Mouse (Mus musculus) left cerebral cortex, postnatal 25 days (tissue): ENCODE measurements around the gene Ctps. TPM values are rescaled to one million over a fixed set of nuclear protein-coding genes. Genes with fewer than 3 reads are reported as not detected.

Source experiments
- DNase-seq, 2 experiments: peaks; one replicate each; pipeline ENCODE4 v3.0.0; 2022; ENCODE audit warnings: low spot score in 2 of 2, mixed read lengths in 1 of 2
- intact Hi-C: fragments of 180-260 bp; cut with DNase I; formaldehyde crosslinking; loops from one replicate; pipeline ENCODE4 v1.15.1; 2025
- total RNA-seq, 2 experiments: library from RNA; stranded (reverse); gene quantifications; 2 replicates each; pipeline ENCODE4 v1.2.3; 2021

Ctps gene
- total RNA-seq, 2 experiments from 2014 or later, result 45.3 to 48.6 TPM

DNA sequence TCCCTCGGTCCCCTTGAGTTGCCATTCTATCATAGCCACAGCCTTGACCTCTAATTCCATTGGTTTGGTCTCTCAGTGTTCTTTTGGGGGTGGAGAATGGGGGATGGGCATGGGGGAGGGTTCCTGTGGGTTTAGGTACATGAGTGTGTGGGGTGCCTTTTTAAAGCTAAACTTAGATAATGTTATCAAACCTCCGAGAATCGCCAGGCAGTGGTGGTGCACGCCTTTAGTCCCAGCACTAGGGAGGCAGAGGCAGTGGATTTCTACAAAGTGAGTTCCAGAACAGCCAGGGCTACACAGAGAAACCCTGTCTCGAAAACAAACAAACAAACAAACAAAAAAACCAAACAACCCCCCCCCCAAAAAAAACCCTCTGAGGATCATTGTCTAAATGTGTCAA is 10.8 kb upstream of the Ctps start:
- DNase-seq, result no peak
- intact Hi-C loops, result no loop called here

DNA sequence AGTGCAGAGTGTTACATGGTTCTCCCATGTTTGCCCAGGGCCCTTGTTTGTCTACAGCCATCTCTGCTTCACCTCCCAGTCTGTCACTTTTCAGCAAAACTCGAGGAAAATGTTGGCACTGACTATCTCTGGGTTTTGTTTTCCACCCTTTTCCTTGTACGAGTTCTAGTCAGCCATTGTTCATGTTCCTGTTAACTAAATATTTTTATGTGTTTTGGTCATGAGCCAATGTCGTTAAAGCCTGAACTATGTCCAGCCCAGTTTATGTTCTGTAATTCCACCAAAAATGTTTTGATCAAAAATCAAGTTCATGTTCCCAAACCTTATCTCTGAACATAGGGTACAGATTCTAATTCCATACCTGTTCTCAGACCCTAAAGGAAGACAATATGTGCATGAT is 1.6 kb upstream of the Ctps start:
- intact Hi-C loops, result no loop called here
- no peak for DNase-seq

DNA sequence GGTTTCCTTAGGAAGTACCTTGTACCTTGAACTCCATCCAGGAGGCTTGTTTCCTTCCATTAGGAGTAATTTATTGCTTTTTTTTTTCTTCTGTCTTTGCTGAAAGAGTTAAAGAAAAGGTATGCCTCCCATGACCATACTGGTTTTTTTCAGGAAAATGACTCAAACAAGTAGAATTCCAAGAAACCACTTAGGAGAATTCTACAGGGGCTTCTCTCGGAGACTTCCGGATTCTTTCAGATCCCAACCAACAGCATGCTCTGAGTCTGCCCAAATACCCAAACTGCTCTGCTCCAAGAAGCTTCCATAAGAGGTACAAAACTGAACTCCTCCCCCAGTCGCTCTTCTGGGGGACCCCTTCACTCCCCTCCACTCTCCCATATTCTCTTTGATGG is 991 bp upstream of the Ctps start:
- DNase-seq, result no peak
- intact Hi-C loops, result no loop called here

DNA sequence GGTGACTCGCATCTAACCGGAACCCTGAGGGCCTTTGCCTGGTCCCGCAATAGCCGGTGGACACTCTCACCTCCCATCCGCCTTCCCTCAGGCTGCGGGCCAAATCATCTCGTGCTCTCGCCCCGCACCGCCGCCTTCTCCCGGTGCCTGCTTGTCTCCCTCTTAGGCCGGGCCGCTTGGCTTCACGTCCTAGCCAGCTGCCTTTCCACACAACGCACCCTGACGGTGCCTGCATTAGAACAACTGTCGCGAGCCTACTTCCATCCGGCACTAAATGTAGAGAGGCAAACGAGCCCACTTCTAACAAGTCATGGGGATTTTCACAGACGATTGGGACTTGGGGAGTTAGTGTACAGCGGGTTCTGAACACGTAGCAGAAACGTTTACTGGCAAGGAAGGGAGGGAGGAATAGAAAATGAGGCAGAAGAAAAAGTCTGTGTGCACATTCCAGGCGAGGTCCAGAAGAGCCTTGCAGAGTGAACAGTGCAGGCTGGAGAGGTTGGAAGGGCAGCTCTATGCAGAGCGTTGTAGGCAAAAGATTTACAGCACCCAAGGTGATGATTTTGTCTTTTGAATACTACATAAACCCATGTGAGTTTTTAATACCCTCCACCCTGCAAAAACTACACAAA is 478 bp upstream of the Ctps start:
- intact Hi-C loops, result no loop called here
- DNase-seq, result no peak

DNA sequence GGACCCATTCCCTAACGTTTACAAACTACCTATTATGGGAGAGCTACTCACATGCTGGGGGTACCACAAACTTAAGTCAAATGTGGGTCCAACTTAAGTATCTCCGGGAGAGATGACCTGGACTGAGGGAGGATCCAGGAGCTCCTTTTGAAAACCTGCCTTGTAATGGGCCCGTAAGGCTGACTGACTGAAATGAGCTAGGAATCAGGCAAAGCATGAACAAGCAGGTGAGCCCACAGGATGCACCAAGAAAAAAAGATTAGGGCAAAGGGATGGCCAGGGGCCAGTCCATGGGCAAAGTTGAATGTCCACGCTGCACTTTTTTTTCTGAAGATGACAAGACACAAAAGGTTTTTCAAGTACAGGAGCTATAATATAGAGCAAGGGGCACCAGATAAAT is 1.1 kb downstream of the Ctps start:
- intact Hi-C loops, result no loop called here

DNA sequence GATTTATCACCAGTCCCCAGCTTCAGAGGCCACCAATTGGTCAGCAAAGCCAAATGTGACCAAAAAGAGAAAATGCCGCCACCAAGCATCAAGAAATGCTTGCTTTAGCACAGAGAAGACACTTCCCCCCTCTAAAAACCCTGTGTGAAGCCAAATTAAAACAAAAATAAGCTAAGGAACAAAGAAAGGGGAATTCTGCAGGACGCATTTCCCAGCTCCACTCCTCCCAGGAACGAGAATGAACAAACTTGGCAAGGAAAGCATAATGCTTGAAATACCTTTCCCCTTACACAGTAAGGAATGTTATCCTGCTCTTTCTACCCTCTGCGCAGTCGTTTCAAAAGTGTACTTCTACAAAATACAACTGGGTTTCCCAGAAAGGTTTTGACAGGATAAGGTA is 2.1 kb downstream of the Ctps start:
- no peak for DNase-seq
- intact Hi-C loops, result no loop called here

More for the DNA sequence above, 1.1 kb downstream of the Ctps start:
- no peak for DNase-seq

DNA sequence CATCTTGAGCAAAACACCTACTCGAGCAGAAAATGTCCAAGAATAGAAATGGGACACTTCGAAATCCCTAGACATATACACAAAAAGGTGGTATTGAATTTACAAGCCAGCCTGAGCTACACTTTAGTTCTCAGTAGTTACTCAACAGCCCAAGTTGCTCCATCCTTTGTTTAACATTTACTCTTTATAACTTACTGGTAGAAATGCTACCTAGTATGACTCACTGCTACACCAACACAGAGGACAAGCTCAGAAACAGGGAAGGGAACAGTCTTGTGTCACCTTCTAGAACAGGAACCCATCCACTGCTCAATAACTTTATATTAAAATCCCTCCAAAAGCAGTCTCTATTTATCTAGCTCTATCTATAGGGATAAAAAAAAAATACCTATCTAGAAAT is 4.3 kb downstream of the Ctps start:
- peak in 1 of 2 experiments; percentile 19 for DNase-seq
- intact Hi-C loops, result no loop called here

DNA sequence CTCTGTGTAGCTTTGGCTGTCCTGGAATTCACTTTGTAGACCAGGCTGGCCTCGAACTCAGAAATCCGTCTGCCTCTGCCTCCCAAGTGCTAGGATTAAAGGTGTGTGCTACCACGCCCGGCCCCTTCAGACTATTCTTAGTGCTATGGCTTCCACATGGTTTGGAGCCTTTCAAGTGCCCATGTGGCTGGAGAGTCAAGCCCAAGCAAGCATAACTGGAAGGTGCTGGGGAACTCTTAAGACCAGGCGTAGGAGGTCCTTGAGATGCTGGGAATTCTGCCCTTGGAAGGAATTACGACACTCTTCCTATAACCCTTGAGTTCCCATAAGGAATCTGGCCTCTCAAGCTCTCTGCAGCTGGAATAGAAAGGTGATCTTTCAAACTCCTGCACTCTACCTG is 13.5 kb downstream of the Ctps start:
- intact Hi-C loops, result no loop called here
- no peak for DNase-seq

DNA sequence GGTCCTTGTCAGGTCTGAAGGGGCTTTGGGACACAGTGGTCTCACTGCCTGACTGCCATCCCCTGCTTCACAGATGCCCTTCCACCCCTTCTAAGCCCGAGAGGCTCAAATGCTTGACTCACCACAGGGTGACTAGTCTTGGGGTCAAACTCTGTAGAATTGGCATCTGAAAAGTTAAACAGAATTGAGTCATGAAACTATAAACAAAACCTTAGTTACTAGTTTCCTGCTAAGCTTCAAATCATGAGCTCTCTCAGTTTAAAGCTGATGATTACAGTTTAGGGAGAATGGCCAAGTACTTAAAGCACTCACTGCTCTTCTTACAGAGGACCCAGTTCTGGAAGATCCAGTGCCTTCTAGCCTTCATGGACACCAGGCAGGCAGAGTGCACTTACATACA is 25.2 kb downstream of the Ctps start:
- no peak for DNase-seq
- intact Hi-C loops, result loop anchor here (10.0 kb wide), 1 partner anchor 320 kb away; no protein-coding TSS in a partner anchor

DNA sequence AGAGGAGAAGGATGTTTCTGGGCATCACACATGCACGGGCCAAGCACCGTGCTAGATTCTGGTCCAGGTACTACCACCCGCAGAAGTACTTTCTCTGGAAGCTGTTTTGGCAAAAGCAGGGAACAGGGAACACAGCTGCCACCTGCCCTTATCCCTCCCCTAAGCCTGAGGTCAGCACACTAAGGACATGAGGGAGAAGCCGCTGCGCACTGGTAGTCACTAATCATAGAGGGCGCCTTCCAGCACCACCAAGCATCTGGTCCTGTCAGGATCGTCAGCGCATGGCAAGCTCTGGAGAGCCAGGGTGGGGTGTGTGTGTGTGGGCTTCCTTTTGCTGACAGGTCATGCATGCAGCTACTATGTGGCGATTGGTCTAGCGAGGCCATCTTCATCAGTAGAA is 31.4 kb downstream of the Ctps start:
- intact Hi-C loops, result no loop called here
- DNase-seq, result no peak

DNA sequence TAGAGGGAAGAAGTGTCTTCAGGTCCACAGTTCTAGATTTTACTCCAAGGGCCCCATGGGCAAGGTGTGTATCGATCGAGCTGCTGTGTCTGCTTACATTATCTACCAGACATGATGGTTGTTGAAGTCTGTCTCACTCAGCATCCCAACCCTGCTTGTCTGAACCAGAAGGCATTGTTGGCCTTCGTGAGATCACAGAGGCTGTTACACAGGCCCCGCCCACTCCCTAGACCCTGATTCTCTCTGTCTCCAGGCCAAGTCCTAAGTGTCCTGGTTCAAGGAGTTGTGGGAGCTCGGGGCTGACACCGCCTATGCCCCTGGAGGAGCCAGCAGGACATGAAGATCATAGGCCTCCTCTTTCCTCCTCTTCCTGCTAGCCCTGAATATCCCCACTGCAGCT is 38.1 kb downstream of the Ctps start, which contains the start of gene Slfnl1:
Slfnl1 (plus strand) TSS at position 246 of the 400 bp plus-strand sequence.
- intact Hi-C loops, result no loop called here

DNA sequence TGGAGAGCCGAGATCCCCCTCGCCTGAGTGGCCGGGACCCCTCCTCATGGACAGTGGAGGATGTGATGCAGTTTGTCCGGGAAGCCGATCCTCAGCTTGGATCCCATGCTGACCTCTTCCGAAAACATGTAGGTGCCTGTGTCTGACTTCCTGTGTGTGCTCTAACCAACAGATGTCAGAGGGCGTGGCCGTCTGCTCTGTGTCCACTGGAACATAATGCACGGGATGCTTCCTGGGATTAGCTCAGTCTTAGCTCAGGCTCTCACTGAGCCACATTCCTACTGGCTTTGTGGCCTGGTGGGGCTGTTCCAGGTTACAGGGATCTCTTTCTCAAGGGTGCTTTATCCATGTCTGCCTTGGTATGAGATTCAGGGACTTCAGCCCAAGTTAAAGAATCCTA is 41.9 kb downstream of the Ctps start:
- DNase-seq, result no peak
- intact Hi-C loops, result loop anchor here (5.0 kb wide), 1 partner anchor 136 kb away; no protein-coding TSS in a partner anchor

More for the DNA sequence above, 38.1 kb downstream of the Ctps start, which contains the start of gene Slfnl1:
- no peak for DNase-seq

DNA sequence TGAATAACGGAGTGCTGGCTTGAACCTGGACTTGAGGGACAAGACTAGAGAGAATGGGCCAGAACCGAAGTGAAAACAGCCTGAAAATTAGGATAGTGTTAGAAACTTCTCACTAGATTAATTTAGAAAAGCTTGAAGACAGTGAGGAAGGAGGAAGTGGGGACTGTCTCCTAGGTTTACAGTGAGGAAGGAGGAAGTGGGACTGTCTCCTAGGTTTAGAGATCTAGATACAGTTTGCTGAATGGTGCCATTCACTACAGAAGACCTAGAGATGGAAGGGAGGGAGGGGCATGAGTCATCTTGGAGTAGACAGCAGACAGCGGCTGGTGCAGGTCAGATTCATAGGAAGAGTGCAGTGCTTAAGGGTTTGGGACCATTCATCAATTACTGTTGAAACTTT is 47.0 kb downstream of the Ctps start:
- intact Hi-C loops, result no loop called here
- no peak for DNase-seq

DNA sequence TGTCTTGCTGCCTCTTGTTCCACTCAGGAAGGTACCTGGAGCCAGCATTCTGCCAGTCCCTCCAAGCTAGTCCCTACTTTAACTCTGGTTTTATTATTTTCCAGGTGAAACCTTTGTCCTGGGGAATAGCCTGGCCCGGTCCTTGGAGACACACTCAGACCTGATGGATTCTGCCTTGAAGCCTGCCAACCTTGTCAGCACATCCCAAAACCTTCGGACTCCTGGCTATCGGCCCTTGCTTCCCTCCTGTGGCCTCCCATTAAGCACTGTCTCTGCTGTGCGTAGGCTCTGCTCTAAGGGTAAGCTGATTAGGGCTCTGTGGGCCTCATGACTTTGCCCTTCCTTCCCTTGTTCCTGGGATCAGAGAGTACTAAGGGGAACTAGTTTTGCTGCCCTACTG is 47.7 kb downstream of the Ctps start:
- DNase-seq, result no peak

DNA sequence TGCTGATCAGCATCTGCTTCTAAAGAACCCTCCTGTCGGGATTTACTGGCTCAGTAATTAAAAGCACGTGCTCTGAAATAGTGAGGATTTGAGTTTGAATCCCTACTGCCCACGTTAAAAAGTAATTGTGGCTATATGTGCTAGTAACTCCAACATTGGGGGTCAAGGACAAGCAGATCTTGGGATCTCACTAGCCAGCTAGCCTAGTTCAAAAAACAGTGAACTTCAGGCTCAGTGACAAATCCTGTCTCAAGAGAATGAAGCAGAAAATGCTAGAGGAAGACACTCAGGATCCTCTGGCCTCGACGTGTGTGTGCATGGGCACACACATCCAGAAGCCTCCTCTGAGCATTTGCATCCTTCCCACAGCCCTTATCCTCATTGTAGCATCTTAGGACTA is 48.3 kb downstream of the Ctps start:
- DNase-seq, result no peak
- intact Hi-C loops, result no loop called here

More for the DNA sequence above, 47.7 kb downstream of the Ctps start:
- intact Hi-C loops, result no loop called here

DNA sequence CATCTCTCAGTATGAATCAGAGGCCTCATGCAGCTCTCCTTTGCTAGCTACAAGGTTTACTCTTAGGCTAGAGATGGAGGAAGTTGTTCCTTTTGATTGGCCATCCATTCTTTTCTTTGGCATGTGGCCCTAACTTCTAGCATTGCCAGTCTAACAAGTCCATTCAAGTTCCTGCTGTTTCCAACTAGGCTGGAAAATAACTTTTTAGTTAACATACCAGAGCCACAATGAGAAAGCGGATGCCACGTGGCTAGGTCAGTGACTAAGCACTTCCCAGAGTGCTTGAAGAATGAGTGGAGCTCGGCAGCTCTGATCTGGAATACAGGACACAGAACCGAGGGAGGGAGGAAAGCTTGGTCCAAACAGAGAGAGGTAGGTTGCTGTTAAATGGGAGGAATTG is 52.7 kb downstream of the Ctps start:
- intact Hi-C loops, result loop anchor here (5.0 kb wide), 1 partner anchor 130 kb away; no protein-coding TSS in a partner anchor
- DNase-seq, result no peak

DNA sequence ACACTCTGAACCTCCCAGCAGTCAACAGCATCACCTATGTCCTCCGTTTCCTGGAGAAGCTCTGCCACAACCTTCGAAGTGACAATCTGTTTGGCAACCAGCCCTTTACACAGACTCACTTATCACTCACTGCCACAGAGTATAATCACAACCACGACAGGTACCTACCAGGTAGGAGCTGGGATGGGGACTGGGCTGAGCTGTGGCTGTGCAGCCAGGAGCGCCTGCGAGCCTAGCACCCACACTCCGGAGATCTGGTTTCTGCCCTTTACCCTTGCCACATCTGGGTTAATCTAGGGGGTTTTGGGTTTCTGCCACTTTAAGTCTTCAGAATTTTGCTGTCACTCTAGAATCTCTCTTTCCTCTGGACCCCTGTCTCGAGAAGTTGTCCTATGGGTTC is 53.2 kb downstream of the Ctps start:
- DNase-seq, result no peak
- intact Hi-C loops, result loop anchor here (5.0 kb wide), 1 partner anchor 130 kb away; no protein-coding TSS in a partner anchor

DNA sequence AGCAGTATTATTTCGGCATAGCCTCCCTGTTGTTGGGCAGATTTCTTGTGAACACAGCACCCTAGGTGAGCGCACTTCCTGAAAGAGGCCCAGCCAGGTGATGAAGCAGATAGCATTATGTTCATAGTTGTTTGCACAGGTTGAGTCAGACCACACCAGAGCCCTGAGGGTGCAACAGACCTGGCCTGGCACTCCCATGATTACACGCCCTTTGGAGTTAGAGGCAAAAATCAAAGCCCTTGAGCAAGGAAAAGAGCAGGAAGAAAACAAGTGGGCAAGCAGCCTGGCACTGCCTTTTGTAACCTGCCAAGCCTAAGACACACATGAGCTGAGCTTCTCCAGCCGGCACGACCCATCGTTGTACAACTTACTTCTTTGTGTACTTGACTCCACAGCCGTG is 53.6 kb downstream of the Ctps start:
- intact Hi-C loops, result loop anchor here (5.0 kb wide), 1 partner anchor 129 kb away; no protein-coding TSS in a partner anchor
- DNase-seq, result no peak

DNA sequence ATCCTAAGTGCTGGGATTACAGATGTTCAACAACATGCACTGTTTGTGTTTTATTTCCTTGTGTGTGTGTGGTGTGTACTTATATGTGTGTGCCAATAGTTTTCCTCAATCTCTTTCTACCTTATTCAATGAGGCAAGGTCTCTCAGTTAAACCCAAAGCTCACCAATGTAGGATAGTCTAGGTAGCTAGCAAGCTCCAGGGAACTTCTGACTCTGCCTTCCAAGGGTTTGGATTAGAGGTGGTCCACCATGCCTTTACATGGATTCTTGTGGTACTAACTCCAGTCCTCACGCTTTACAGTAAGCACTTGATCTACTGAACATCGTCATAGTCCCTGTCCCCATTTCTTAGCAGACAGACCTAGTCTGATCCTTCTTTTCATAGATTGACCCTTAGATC is 55.7 kb downstream of the Ctps start:
- DNase-seq, result no peak
- intact Hi-C loops, result no loop called here

DNA sequence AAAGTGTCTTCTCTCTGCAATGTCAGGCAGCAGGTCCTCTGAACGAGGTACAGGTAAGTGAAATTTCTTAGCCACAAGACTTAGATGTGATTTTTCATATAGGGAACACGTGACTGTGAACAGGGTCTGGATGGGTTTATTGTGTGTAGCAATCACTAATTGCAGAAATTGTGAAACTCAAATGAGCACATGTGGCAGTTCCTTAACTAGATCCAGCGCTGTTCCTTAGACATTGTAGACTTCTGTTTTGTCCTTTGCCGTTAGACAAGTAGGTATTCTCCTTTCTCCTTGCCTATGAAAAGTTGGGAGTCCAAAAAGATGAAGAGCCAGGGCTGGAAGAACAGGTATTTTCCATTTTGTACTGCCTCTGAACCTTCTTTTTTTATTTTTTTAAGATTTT is 58.9 kb downstream of the Ctps start:
- intact Hi-C loops, result no loop called here
- no peak for DNase-seq

DNA sequence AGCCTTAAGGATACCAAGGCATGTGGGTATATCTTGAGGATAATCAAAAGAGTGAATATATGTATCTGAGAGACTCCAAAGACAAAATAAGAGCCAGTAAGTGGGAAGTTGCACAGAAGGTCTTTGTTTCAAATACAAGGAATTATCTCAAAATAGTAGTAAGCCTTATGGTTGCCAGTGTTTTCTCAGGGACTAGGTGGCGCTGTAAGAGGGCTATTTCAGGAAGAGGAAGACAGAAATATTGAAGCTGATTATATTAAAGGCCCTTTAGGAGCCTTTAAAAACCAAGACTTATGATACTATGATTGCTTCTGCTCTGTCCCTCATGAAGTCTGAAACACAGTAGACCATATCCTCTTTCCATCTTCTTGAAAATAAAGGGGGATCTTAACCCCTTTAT is 63.1 kb downstream of the Ctps start:
- intact Hi-C loops, result no loop called here
- peak in 1 of 2 experiments; percentile 43 for DNase-seq
